Mouse (Mus musculus): ENCODE results near the gene Cdkl4.

Cdkl4 gene

GRCm38 (mm10) chr17:80480031-80480854, 97.4 kb downstream of the Cdkl4 start, which contains the start of gene Sos1:
Sos1 (minus strand) TSS chr17:80480453.
- DNase-seq (ENCODE audit: low spot score), result peak; percentile 98

GRCm38 (mm10) chr17:80479295-80480030, 98.2 kb downstream of the Cdkl4 start:
- peak; percentile 72 for DNase-seq (ENCODE audit: low spot score)

DNA sequence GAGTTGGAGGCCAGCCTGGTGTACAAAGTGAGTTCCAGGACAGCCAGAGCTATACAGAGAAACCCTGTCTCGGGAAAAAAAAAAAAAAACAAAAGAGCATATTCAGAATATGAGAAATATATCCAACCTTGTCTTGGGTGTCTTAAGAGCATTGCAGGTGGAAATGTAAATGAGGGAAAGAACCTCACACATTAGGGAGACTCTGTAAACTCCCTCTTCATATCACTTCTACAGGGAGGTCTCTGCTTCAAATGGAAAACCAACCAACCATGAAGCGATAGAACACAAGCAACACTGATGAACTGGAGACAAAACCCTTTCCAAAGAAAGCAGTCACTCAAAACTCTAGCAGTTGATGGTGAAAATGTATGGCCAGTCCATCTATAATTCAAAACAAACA, 99.9 kb downstream of the Cdkl4 start:
- DNase-seq (ENCODE audit: low spot score), result no peak

DNA sequence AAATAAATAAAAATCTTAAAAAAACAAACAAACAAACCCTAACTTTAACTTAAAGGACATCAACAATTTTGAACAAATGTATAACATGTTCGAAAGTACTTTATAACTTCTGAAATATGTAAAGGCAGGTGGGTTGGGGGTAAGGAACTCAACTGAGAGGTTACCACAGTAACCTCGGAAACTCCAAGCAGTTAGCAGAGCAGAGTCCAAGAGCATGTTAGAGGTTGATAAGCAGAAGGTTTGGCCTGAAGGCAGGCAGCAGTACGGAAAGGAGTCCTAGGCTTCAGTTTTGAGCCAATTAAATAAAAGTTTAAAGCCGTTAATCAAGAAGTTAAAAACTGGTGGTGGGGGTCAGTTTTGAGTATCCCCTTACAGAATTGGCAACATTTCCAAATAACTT, 101.1 kb downstream of the Cdkl4 start:
- no peak for DNase-seq (ENCODE audit: low spot score)

Data from ovary, postnatal 36 days (tissue).